Mouse (Mus musculus) urinary bladder, postnatal 36 days (tissue): ENCODE data around the gene Ccdc149.

ENCODE experiments used
- DNase-seq, 2 experiments: peaks; one replicate each; pipeline ENCODE4 v3.0.0; 2022; ENCODE audit warnings: low spot score in 2 of 2, mixed read lengths in 1 of 2

Gene Ccdc149

DNA sequence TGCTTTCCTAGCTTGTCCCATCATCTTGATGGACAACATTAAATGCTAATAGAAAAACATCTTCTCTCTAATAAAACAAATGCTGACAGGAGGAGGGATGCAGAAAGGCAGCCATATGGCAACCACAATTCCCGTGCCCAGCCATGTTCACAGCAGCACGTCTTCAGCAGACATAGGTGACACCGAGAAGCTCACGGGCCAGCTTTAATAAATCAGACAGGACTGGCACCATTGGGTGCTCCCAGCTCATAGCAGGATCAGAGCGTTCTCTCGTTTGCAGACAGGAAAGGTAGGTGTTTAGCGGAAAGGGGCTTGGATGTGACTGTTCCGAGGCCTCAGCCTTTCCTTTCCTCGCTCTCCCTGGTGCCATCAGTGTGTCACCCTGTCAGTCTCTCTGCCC, 95.5 kb downstream of the Ccdc149 start:
- DNase-seq = no peak

DNA sequence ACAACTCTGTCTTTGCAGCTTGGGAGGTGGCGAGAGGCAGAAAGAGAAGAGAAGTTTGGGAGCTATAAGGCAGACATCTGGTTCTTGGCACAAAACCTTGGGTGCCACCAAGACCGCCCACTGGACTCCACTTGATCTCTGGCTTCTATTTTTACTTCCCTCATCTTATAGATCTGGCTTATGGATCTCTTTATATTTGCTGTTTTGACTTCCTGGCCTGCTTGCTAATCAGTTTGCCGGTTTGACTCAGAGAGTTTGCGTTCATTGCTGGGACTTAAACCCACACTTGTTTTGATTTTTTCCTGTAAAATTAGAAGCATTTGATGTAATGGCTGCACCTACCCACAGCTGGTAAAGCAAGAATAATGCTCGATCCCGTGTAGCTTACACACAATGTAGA, 100.4 kb downstream of the Ccdc149 start:
- DNase-seq = no peak

GRCm38 (mm10) chr5:52367866-52368840, 103.2 kb downstream of the Ccdc149 start:
- DNase-seq = no peak

GRCm38 (mm10) chr5:52366661-52367060, 104.7 kb downstream of the Ccdc149 start:
- DNase-seq = no peak

DNA sequence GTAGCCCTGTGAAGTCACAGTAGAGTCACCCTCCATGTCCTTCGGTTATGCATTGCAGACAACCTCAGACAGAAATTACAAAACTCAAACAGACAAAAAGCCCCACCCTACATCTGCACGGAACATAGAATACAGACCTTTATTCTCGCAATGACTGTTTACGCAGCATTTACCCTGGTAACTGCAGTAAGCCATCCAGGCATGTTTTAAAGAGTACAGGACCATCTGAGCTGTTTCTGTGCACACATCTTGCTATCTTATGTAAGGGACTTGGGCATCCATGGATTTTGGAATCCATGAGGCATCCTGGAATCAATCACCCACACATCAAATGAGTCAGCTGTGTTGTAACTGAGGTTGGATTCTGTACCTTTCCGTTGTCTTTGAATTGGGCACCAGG, 105.4 kb downstream of the Ccdc149 start:
- no peak for DNase-seq

DNA sequence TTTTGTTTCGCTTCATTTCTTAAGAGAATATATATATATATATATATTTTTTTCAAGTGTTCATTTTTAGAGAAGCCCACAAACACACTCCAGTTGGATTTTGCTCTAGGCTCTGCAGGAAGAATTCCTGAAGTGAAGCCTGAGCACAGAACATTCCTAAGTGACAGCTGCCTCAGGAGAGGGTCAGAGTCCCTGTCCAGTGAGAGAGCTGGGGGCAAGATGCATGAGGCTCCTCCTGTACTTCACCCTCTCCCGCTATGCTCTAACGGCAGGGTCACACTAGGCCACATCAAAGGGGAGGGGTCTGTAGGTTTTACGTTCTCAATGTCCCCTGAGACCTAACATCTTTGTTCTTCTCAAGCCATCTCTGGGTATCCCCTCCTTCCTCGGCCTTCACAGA, 106.8 kb downstream of the Ccdc149 start:
- DNase-seq = no peak

DNA sequence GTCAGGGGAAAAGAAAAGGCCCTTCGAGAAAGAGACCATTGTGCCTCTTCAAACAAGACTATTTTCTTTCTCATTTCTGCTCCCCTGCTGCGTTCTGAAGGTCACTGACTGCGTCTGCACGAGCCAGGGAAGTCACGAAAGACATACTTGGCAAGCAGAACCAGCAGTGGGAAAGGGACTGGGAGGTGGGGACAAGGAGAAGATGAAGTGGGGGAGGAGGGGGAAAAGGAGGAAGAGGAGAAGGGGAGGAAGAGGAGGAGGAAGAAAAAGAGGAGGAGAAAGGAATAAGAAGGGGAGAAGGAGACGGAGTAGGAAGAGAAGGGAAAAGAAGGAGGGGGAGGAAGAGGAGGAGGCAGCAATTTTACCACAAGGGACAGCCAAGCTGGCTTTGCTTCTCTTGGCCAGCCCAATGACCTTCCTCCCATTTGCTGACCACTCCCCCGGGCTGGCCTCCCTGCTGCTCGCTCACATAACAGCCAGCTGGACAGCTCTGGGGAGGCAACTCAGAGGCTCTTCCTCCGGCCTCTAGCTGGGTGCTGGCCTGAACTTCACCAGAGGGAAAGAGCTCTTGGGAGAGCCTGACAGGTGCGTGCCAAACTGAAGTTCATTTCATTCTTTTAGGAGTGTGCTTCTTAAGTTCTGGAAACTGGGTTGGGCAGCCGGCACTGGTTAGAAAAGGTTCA, 107.7 kb downstream of the Ccdc149 start, which contains the start of gene Sod3:
TSS of gene Sod3 (plus strand) at position 324 of the 683 bp plus-strand sequence.
- DNase-seq = peak; percentile 46 to 80

- no peak for DNase-seq
Measured at GRCm38 (mm10) chr5:52362776-52363467, 108.4 kb downstream of the Ccdc149 start.

- no peak for DNase-seq
Measured at GRCm38 (mm10) chr5:52360286-52361049, 110.9 kb downstream of the Ccdc149 start.

DNA sequence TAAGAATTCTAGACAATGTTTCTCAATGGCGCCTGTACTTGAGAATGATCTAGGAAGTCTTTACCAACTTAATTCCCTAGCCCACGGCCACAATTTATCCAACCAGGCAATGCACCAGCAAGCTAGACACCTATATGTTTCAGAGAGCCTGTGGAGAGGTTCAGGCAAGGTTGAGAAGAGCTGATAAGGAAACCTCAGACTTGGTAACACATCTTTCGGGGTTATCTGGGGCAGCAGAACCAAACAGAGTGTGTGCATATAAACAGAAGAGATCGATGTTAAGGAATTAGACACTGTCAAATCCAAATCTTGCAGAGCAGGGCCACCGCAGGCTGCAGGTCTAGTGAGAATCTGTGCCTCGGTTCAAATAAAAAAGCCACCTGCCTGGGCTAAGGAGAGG, 113.2 kb downstream of the Ccdc149 start:
- DNase-seq = no peak

DNA sequence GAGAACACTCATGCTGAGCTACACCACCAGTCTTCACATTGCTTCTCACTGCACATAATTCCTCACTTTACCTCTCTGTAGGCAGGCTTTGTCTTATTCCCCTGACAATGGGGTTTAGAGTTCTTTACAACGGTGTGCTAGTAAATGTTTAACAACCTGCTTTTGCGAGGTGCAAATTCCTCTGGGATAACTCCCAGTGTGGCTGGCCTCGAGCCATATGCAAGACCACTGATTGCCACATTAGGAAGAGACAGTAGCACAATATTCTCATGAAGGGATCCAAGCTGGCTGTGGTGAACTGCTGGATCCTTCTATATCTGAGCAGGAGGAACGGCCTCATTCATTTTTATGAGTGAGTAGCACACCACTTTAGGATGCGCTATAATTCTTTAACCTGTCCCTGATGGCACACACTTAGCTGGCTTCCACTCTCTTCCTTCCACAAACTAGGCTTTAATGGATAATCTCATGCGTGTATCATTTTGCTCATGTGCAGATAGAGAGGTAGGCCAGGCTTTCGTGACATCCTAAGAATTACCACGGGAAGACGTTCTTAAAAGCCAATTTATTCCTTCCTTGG, 114.1 kb downstream of the Ccdc149 start:
- no peak for DNase-seq

- peak; percentile 10 to 52 for DNase-seq
Measured at GRCm38 (mm10) chr5:52355612-52356011, 115.7 kb downstream of the Ccdc149 start.

- no peak for DNase-seq
Measured at GRCm38 (mm10) chr5:52354441-52354840, 116.9 kb downstream of the Ccdc149 start.

- no peak for DNase-seq
Measured at GRCm38 (mm10) chr5:52352730-52353129, 118.6 kb downstream of the Ccdc149 start.

DNA sequence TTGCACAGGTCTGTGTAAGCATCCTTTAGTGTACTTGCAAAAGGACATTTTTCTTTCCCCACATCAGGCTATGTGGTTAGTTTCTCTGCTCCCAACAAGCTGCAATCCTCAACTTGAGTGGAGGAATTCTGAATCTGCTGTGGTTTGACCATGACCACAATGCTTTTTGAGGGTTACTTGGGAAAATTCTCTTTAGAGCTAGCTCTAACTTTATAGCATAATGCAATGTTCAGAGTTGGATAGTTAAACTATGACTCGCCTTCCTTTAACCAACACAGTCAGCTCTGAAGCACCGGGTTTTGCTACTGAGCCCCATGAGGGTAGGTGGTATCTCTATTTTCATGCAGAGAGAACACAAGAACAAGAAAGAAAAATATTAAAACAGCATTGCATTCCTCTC, 119.8 kb downstream of the Ccdc149 start:
- no peak for DNase-seq

GRCm38 (mm10) chr5:52350451-52350850, 120.9 kb downstream of the Ccdc149 start:
- no peak for DNase-seq

GRCm38 (mm10) chr5:52346890-52347289, 124.4 kb downstream of the Ccdc149 start:
- no peak for DNase-seq

- DNase-seq = no peak
Measured at GRCm38 (mm10) chr5:52339134-52339533, 132.2 kb downstream of the Ccdc149 start.

- no peak for DNase-seq
Measured at GRCm38 (mm10) chr5:52335590-52335989, 135.7 kb downstream of the Ccdc149 start.

GRCm38 (mm10) chr5:52332120-52332519, 139.2 kb downstream of the Ccdc149 start:
- DNase-seq = no peak
